Mouse (Mus musculus) heart, postnatal 0 days (tissue): ENCODE data around the gene Cdcp1. TPM values are rescaled to one million over a fixed set of nuclear protein-coding genes. Genes with fewer than 3 reads are reported as not detected.

Experiments used
- ATAC-seq: fragments of 200-750 bp; cut with Nextera tagmentation; 2 replicates; pipeline ENCODE4 v1.8.0; 2017; ENCODE audit warnings: low read depth, moderate number of reproducible peaks, moderate library complexity; ENCODE audit not compliant: insufficient read depth
- DNase-seq: peaks from one replicate; pipeline ENCODE4 v3.0.0-alpha.2; 2016; ENCODE audit warnings: low spot score
- H3K27ac ChIP-seq: fragments of 300-500 bp; sonication (generic); 2 replicates; pipeline ENCODE4 v1.5.1; 2014; ENCODE audit warnings: low read depth, mild to moderate bottlenecking
- H3K27me3 ChIP-seq: fragments of 300-500 bp; sonication (generic); 2 replicates; pipeline ENCODE4 v1.6.1; 2014; ENCODE audit warnings: low read length, mixed read lengths; ENCODE audit not compliant: control insufficient read depth, insufficient read depth
- H3K36me3 ChIP-seq: fragments of 300-500 bp; sonication (generic); replicated peaks from 2 replicates; pipeline ENCODE4 v1.6.1; 2014; ENCODE audit warnings: low read length, mixed read lengths; ENCODE audit not compliant: control insufficient read depth, insufficient read depth
- H3K4me1 ChIP-seq: fragments of 300-500 bp; sonication (generic); 2 replicates; pipeline ENCODE4 v1.6.1; 2014; ENCODE audit warnings: antibody characterized with exemption; ENCODE audit not compliant: control insufficient read depth, insufficient read depth
- H3K4me2 ChIP-seq: fragments of 300-500 bp; sonication (generic); 2 replicates; pipeline ENCODE4 v1.6.1; 2014; ENCODE audit warnings: low read depth, mild to moderate bottlenecking, low read length, moderate library complexity
- H3K4me3 ChIP-seq: fragments of 300-500 bp; sonication (generic); 2 replicates; pipeline ENCODE4 v1.5.1; 2014; ENCODE audit warnings: low read depth, low read length
- H3K9ac ChIP-seq: fragments of 300-500 bp; sonication (generic); replicated peaks from 2 replicates; pipeline ENCODE4 v1.6.1; 2014; ENCODE audit warnings: low read depth, low read length, mixed read lengths
- H3K9me3 ChIP-seq: fragments of 300-500 bp; sonication (generic); replicated peaks from 2 replicates; pipeline ENCODE4 v1.6.1; 2016; ENCODE audit warnings: low read length; ENCODE audit not compliant: control insufficient read depth
- CTCF ChIP-seq: IDR thresholded peaks from 2 replicates; pipeline ENCODE4 v1.5.1; 2016; ENCODE audit warnings: antibody characterized with exemption, control low read depth, low read depth
- EP300 ChIP-seq: IDR thresholded peaks from 2 replicates; pipeline ENCODE4 v1.6.1; 2016; ENCODE audit warnings: antibody characterized with exemption, low read depth
- WGBS: fragments of 180-500 bp; shearing (Covaris S2); extraction: QIAGEN DNeasy Blood & Tissue Kit; methylation state at CpG from one replicate; pipeline ENCODE4 v1.1.7; 2014; 5-methylcytosine and 5-hydroxymethylcytosine counted together
- polyA plus RNA-seq: library from polyadenylated mRNA; unstranded; fragments of >200 nt; fragmentation: Nextera tagmentation; extraction: Ambion mirVana; gene quantifications from 2 replicates; pipeline ENCODE4 v1.2.1, GENCODE M21; 2015
- total RNA-seq: library from RNA; depleted of rRNA; stranded (reverse); fragments of >200 nt; gene quantifications from 2 replicates; pipeline ENCODE4 v1.2.3, GENCODE M21; 2014; ENCODE audit warnings: low replicate concordance

The Cdcp1 gene
- total and polyA plus RNA-seq, 2 experiments from 2014 or later, result 0.04 to 2.7 TPM

GRCm38 (mm10) chr9:123158125-123158836, 57.6 kb downstream of the Cdcp1 start:
- DNase-seq, result no peak
- TF ChIP-seq EP300, result no peak
- peak; percentile 54 for TF ChIP-seq CTCF

DNA sequence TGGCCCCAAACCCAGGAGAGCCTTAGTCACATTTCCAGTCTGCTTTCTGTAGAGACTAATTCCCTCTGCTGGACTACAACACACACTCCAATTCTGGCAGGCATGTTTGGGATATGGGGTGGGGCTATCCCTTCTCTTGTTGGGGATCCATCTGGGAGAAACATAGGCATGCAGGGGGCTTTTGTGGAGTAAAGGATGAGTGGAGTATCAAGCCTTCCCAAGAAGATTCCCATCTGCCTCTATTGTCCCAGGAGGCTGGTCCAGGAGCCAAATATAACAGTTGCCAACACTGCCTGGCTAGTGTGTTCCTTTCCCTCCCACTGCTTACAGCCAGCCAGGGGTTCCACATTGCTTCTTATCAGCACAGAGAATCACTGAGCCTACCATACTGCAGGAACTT, 58.1 kb downstream of the Cdcp1 start:
- Histone ChIP-seq H3K36me3 (no peaks in the 10 kb centered on the region), H3K9ac (no peak overlapping the region), H3K9me3 (no peaks in the 10 kb centered on the region), H3K4me2 (no peak overlapping the region), H3K27ac (no peak overlapping the region), H3K4me3 (no peak overlapping the region), H3K4me1 (no peaks in the 10 kb centered on the region; the same call in 1 of the 2 replicates), H3K27me3 (no peaks in the 10 kb centered on the region)
- DNase-seq (no peak), ATAC-seq (no peak)
- TF ChIP-seq CTCF, result no peak
- no peak for TF ChIP-seq EP300

More at GRCm38 (mm10) chr9:123158125-123158836, 57.6 kb downstream of the Cdcp1 start:
- no peak overlapping the region for H3K4me2 ChIP-seq
- no peaks in the 10 kb centered on the region for H3K9me3 ChIP-seq
- H3K27ac ChIP-seq, result no peak overlapping the region
- no peaks in the 10 kb centered on the region for H3K4me1 ChIP-seq
- no peak overlapping the region for H3K4me3 ChIP-seq
- WGBS, result 58% methylated on average over 8 of the region's 8 CpGs
- H3K36me3 ChIP-seq, result no peaks in the 10 kb centered on the region
- ATAC-seq, result no peak
- no peak overlapping the region for H3K9ac ChIP-seq
- H3K27me3 ChIP-seq, result no peaks in the 10 kb centered on the region

- no peaks in the 10 kb centered on the region for H3K36me3 ChIP-seq
- H3K4me2 ChIP-seq, result peak overlapping the region; percentile 14; the same call in 1 of the 2 replicates
- TF ChIP-seq CTCF (no peak), EP300 (no peak)
- H3K27ac ChIP-seq, result no peak overlapping the region
- DNase-seq (no peak), ATAC-seq (peak; percentile 19; the same call in 1 of the 2 replicates)
- no peak overlapping the region for H3K4me3 ChIP-seq
- no peaks in the 10 kb centered on the region; the same call in 1 of the 2 replicates for H3K4me1 ChIP-seq
- H3K9me3 ChIP-seq, result no peaks in the 10 kb centered on the region
- H3K9ac ChIP-seq, result no peak overlapping the region
- no peaks in the 10 kb centered on the region for H3K27me3 ChIP-seq
- 39% methylated on average over 29 of the region's 30 CpGs for WGBS
These were observed 58.9 kb downstream of the Cdcp1 start for GRCm38 (mm10) chr9:123156910-123157361.

DNA sequence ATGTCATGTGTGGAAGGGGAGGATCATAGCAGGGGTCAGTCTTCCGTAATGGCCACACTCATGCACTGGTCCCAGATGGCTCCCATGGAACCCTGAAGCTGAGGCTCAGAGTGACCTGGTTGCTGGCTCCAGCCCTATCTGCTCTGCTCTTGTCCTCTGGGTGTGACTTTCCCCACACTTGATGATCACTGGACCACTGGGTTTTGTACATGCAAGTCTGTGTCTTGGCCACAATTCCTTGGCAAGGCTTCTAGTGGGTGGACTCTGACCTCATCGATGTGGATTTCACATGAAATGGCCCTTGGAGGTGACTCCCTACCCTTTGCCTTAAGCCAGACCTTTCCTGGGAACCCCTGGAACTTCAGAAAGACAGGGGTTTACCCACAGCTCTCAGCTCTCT, 62.7 kb downstream of the Cdcp1 start:
- Histone ChIP-seq H3K4me3 (no peak overlapping the region), H3K27ac (no peak overlapping the region), H3K4me1 (no peaks in the 10 kb centered on the region; the same call in 1 of the 2 replicates), H3K4me2 (no peak overlapping the region), H3K36me3 (no peaks in the 10 kb centered on the region), H3K9ac (no peak overlapping the region), H3K27me3 (no peaks in the 10 kb centered on the region), H3K9me3 (no peaks in the 10 kb centered on the region)
- ATAC-seq (no peak), DNase-seq (no peak)
- TF ChIP-seq CTCF, result no peak
- TF ChIP-seq EP300, result no peak
- 74% methylated on average over 2 of the region's 2 CpGs for WGBS

- Histone ChIP-seq H3K4me3 (no peak overlapping the region), H3K27ac (peak overlapping the region; percentile 43; the same call in 1 of the 2 replicates), H3K27me3 (no peaks in the 10 kb centered on the region), H3K4me1 (no peaks in the 10 kb centered on the region; the same call in 1 of the 2 replicates), H3K9me3 (no peaks in the 10 kb centered on the region), H3K9ac (no peak overlapping the region), H3K36me3 (no peaks in the 10 kb centered on the region), H3K4me2 (no peak overlapping the region)
- no peak for DNase-seq
- ATAC-seq, result no peak
- 57% methylated on average over 3 of the region's 3 CpGs for WGBS
- TF ChIP-seq EP300, result no peak
- no peak for TF ChIP-seq CTCF
These were observed 63.8 kb downstream of the Cdcp1 start for GRCm38 (mm10) chr9:123152026-123152425.
